Mouse (Mus musculus) embryonic stem cell, embryonic (primary cell): ENCODE measurements around the gene Catsperb.
"Not testable (repeated sequence)": the region's sequence is repeated elsewhere in the genome, so short reads cannot be mapped to it uniquely, and the experiment has no call there.

Experiments
- CTCF ChIA-PET, 4 experiments: fragments of 300-600 bp in 2 of 4; fragments of 350-600 bp in 2 of 4; sonication (Branson Sonifier 250); formaldehyde crosslinking; loops; one replicate each; lab custom pipeline; 2022; ENCODE audit warnings: inconsistent platforms in 2 of 4; lab: Charles Lee
- POLR2A ChIA-PET, 4 experiments: fragments of 300-600 bp in 2 of 4; fragments of 350-600 bp in 2 of 4; sonication (Branson Sonifier 250); formaldehyde crosslinking; loops; one replicate each; lab custom pipeline; 2022; ENCODE audit warnings: antibody characterized with exemption in 4 of 4, inconsistent platforms in 1 of 4; lab: Charles Lee

Gene Catsperb

GRCm38 (mm10) chr12:101404353-101404752 lies at the start of gene Catsperb:
TSS of gene Catsperb (plus strand) at chr12:101404653.
- POLR2A ChIA-PET, CTCF ChIA-PET: not testable (repeated sequence)

GRCm38 (mm10) chr12:101361468-101361867 lies 43.0 kb upstream of the Catsperb start:
- POLR2A ChIA-PET: not testable (repeated sequence)
- CTCF ChIA-PET: interaction anchor here in 2 of 4 experiments (0.5 to 1.0 kb wide), 3 partner anchors 229 to 591 kb away, joined by 3 read pairs; no protein-coding TSS in a partner anchor

GRCm38 (mm10) chr12:101381460-101381859 lies 23.0 kb upstream of the Catsperb start:
- POLR2A ChIA-PET: interaction anchor here in 1 of 4 experiments (0.6 kb wide), 1 partner anchor 303 kb away, joined by 3 read pairs; no protein-coding TSS in a partner anchor
- CTCF ChIA-PET: not testable (repeated sequence)

- POLR2A ChIA-PET: no interaction called here
These were observed 21.7 kb downstream of the Catsperb start for GRCm38 (mm10) chr12:101426131-101426530.

GRCm38 (mm10) chr12:101462051-101462450 lies 57.6 kb downstream of the Catsperb start:
- POLR2A ChIA-PET: interaction anchor here in 1 of 4 experiments (0.6 kb wide), 1 partner anchor 386 kb away, joined by 3 read pairs; no protein-coding TSS in a partner anchor
- CTCF ChIA-PET: no interaction called here

More at GRCm38 (mm10) chr12:101426131-101426530, 21.7 kb downstream of the Catsperb start:
- CTCF ChIA-PET: no interaction called here

GRCm38 (mm10) chr12:101483571-101483970 lies 79.1 kb downstream of the Catsperb start:
- CTCF ChIA-PET: no interaction called here
- POLR2A ChIA-PET: no interaction called here

GRCm38 (mm10) chr12:101511326-101511725 lies 106.9 kb downstream of the Catsperb start:
- CTCF ChIA-PET, POLR2A ChIA-PET: not testable (repeated sequence)

GRCm38 (mm10) chr12:101606622-101607021 lies 202.2 kb downstream of the Catsperb start:
- POLR2A ChIA-PET: not testable (repeated sequence)
- CTCF ChIA-PET: interaction anchor here in 1 of 4 experiments (0.7 kb wide), 2 partner anchors 213 to 1751 kb away, joined by 3 to 7 read pairs; no protein-coding TSS in a partner anchor

GRCm38 (mm10) chr12:101633137-101633536 lies 228.7 kb downstream of the Catsperb start:
- ChIA-PET POLR2A (no interaction called here), CTCF (no interaction called here)

GRCm38 (mm10) chr12:101667502-101667901 lies 263.0 kb downstream of the Catsperb start:
- ChIA-PET CTCF (no interaction called here), POLR2A (no interaction called here)
